Mouse (Mus musculus): ENCODE data around the gene Frk. TPM values are rescaled to one million over a fixed set of nuclear protein-coding genes. Genes with fewer than 3 reads are reported as not detected.

Frk gene
- polyA plus RNA-seq, 1 experiment from 2014 or later, result 8.0 TPM

DNA sequence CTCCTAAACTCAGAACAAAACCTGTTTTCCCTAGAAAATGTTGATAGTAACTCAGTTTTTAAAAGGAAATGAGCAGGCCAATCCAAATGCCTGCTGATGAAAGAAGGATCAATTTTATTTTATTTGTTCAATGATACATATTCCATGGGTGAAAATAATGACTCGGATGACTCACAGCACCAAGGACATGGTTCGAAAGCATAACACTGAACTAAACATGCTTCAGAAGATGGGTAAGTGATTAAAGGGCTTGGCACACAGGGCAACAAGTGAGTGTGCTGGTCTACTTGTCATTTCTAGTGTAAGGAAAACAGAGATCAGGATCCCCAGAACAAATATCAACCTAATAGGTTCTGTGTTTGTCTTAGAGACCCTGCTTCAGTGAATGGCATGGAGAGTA lies 26.1 kb downstream of the Frk start:
- Histone ChIP-seq H3K9ac (replicated peaks) (no peak overlapping the region), H3K4me3 (replicated peaks) (no peak overlapping the region), H3K27ac (no peak overlapping the region), H3K36me3 (no peaks in the 10 kb centered on the region), H3K4me2 (no peak overlapping the region), H3K4me1 (replicated peaks) (peaks cover 11% of the 10 kb centered on the region), H3K27me3 (no peaks in the 10 kb centered on the region), H3K9me3 (no peaks in the 10 kb centered on the region)
- 86% methylated on average over 2 of the region's 2 CpGs for WGBS
- ATAC-seq (ENCODE audit: insufficient number of reproducible peaks, insufficient read depth, low FRiP score, low TSS enrichment, low read depth), result no peak

DNA sequence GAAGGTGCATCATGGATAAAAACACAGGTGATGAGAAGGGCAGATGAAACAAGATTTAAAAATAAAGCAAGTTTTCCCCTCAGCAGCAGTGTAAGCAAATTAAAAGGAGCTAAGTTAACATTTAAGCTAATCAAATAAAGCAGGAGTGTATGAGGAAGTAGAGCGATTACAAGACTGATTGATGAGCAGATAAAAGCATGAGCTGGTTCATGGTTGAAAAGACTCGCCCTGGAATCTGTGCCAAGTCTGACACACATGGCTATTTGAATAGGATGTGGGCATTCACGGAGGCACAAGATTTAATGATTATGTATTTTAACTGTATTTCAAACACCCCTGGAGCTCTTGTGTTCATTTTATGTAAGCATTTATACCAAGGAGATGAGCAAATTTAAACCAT lies 28.0 kb downstream of the Frk start:
- 83% methylated on average over 3 of the region's 3 CpGs for WGBS

DNA sequence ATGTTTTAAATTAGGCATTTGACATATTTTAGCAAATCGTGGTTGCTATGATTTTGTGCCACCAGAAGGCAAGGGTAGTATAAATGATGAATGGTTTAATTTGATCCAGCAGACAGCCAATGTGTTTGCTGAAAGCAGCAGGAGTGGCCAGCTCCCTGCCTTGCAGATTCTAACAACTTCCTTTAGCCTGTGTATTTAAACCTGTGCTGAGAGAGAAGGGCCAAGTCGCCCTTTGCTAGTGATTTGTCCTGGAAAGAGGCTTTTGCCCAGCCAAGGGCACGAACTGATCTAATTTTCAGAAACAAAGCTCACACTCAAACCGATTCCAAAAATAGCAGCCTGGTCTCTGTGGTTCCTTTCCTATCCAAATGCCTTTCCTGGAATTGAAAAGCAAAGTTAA lies 29.4 kb downstream of the Frk start:
- Histone ChIP-seq H3K4me1 (replicated peaks) (peaks cover 11% of the 10 kb centered on the region), H3K27ac (no peak overlapping the region), H3K27me3 (no peaks in the 10 kb centered on the region), H3K36me3 (no peaks in the 10 kb centered on the region), H3K9me3 (no peaks in the 10 kb centered on the region), H3K4me2 (no peak overlapping the region), H3K4me3 (replicated peaks) (no peak overlapping the region), H3K9ac (replicated peaks) (no peak overlapping the region)
- ATAC-seq (ENCODE audit: insufficient number of reproducible peaks, insufficient read depth, low FRiP score, low TSS enrichment, low read depth), result peak; percentile 52; the same call in 1 of the 2 replicates
- 21% methylated on average over 4 of the region's 4 CpGs for WGBS

More for the DNA sequence above, 28.0 kb downstream of the Frk start:
- Histone ChIP-seq H3K36me3 (no peaks in the 10 kb centered on the region), H3K4me3 (replicated peaks) (no peak overlapping the region), H3K9me3 (no peaks in the 10 kb centered on the region), H3K9ac (replicated peaks) (no peak overlapping the region), H3K4me2 (no peak overlapping the region), H3K27me3 (no peaks in the 10 kb centered on the region), H3K27ac (no peak overlapping the region), H3K4me1 (replicated peaks) (peaks cover 11% of the 10 kb centered on the region)
- ATAC-seq (ENCODE audit: insufficient number of reproducible peaks, insufficient read depth, low FRiP score, low TSS enrichment, low read depth), result no peak

DNA sequence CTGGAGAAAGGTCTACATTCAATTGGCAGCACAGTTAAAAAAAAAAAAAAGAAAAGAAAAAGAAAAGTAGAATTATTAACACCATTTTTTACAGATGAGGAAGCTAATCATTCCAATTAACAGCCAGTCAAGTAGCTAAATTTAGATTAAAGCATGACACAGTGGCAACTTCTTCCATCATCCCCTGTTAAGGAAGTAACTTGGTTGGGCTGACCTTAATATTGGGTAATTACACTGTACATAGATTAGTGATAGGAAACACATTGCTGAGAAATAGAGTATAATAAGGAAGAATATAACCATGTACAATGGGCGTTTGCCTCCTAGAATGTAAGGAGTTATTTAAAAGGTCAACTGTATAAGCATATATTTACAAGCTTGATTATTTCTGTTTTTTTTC lies 42.4 kb downstream of the Frk start:
- H3K4me1 ChIP-seq (replicated peaks), result no peaks in the 10 kb centered on the region
- WGBS, result 83% methylated on average over 1 of the region's 1 CpGs
- no peak overlapping the region for H3K9ac ChIP-seq (replicated peaks)
- no peak for ATAC-seq (ENCODE audit: insufficient number of reproducible peaks, insufficient read depth, low FRiP score, low TSS enrichment, low read depth)
- no peaks in the 10 kb centered on the region for H3K27me3 ChIP-seq
- no peak overlapping the region for H3K4me2 ChIP-seq
- H3K9me3 ChIP-seq, result 0 out of 2 replicates have a peak, but pooled peaks cover 3% of the 10 kb centered on the region
- H3K27ac ChIP-seq, result no peak overlapping the region
- no peak overlapping the region for H3K4me3 ChIP-seq (replicated peaks)
- no peaks in the 10 kb centered on the region for H3K36me3 ChIP-seq

DNA sequence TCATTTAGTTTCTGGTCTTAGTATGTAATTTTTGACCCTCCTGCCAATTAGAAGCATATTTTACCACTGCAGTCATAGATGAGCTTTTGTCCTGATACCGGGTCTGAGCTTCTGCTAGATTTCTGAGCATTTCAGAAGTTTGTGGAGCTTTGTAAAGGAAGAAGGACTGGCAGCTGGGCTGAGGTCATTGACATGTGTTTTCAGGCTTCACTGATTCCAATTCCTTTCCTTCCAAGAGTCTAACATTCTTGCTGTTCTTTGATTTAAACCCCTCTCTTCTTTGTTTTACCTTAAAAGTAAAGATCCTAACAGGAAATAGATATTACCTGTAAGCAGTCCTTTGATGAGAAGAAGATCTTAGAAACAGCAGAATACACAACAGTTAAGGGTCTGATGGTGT lies 48.6 kb downstream of the Frk start:
- Histone ChIP-seq H3K27me3 (no peaks in the 10 kb centered on the region), H3K9ac (replicated peaks) (no peak overlapping the region), H3K4me2 (no peak overlapping the region), H3K27ac (no peak overlapping the region), H3K4me1 (replicated peaks) (no peaks in the 10 kb centered on the region), H3K9me3 (0 out of 2 replicates have a peak, but pooled peaks cover 3% of the 10 kb centered on the region), H3K36me3 (no peaks in the 10 kb centered on the region), H3K4me3 (replicated peaks) (no peak overlapping the region)
- WGBS, result 79% methylated on average over 1 of the region's 1 CpGs
- ATAC-seq (ENCODE audit: insufficient number of reproducible peaks, insufficient read depth, low FRiP score, low TSS enrichment, low read depth), result no peak

DNA sequence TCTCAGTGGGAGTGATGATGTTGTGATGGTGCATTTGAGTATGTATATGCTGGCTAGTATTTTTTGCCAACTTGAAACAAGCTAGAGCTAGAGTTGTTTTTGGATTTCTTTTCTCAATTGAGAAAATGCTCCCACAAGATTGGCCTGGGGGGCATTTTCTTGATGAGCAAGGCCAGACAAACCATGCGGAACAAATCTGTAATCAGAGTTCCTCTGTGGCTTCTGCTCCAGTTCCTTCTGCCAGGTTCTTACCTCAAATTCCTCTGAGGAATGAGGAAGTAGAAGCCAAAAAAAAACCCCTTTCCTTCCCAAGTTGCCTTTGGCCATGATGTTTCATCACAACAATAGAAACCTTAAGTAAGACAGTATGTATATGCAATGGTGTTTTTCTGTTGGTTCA lies 49.3 kb downstream of the Frk start:
- Histone ChIP-seq H3K27ac (no peak overlapping the region), H3K4me3 (replicated peaks) (no peak overlapping the region), H3K9ac (replicated peaks) (no peak overlapping the region), H3K4me2 (no peak overlapping the region), H3K36me3 (no peaks in the 10 kb centered on the region), H3K27me3 (no peaks in the 10 kb centered on the region), H3K9me3 (0 out of 2 replicates have a peak, but pooled peaks cover 3% of the 10 kb centered on the region), H3K4me1 (replicated peaks) (no peaks in the 10 kb centered on the region)
- ATAC-seq (ENCODE audit: insufficient number of reproducible peaks, insufficient read depth, low FRiP score, low TSS enrichment, low read depth), result no peak
- 84% methylated on average over 1 of the region's 1 CpGs for WGBS

DNA sequence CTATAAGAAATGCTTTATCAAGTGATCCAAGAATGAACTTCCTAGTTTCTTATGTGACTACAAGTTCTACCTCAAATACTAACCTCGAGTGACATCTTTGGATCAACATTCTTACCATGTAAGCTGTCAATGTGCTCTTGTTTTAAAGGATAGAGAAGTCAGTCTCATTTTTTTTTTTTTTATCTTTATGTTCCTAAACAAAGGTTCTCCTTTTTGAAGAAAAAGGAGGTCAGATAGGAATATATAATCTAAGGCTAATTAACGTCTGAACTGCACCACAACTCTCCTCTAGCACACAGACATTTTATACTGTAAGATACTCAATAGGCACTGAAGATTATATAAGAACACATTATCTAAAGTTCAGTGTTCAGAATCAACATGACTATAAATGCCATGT lies 57.5 kb downstream of the Frk start:
- Histone ChIP-seq H3K27ac (no peak overlapping the region), H3K36me3 (no peaks in the 10 kb centered on the region), H3K4me2 (no peak overlapping the region), H3K27me3 (no peaks in the 10 kb centered on the region), H3K4me3 (replicated peaks) (no peak overlapping the region), H3K4me1 (replicated peaks) (no peaks in the 10 kb centered on the region), H3K9ac (replicated peaks) (no peak overlapping the region), H3K9me3 (no peaks in the 10 kb centered on the region)
- WGBS, result 77% methylated on average over 2 of the region's 2 CpGs
- no peak for ATAC-seq (ENCODE audit: insufficient number of reproducible peaks, insufficient read depth, low FRiP score, low TSS enrichment, low read depth)

DNA sequence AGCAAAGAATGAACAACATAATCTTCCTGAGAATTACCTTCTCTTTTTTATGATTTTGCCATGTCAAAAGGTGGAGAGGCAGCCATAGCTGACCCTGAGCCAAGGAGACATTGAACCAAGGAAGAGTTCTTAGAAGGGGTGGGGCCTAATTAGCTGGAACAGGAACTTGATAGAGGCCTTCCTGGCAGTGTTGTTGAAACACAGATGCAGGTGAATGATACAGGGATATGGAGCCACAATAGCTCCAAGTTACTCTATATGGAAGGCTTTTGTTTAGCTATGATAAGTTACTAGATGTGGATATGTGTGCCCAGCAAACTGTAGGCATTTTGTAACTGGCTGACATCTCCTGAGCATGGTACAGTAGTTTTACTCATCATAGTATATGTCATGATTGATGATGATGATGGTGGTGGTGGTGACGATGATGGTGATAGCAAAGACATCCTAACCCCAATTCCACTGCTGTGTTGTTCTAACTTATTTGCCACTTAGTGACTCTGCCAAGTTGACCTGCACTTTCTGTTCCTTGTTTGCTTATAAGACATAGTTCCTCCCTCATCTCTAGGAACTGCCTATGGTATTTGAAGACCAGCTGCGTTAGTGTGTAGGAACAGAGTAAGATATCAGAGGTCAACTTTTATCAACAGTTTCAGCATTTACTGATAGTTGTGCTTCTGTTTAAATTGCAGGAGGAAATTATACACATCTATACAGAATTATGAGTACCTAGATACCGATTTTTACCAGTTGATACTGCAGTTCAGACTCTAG lies 58.7 kb downstream of the Frk start:
- H3K27ac ChIP-seq, result no peak overlapping the region
- no peaks in the 10 kb centered on the region for H3K27me3 ChIP-seq

DNA sequence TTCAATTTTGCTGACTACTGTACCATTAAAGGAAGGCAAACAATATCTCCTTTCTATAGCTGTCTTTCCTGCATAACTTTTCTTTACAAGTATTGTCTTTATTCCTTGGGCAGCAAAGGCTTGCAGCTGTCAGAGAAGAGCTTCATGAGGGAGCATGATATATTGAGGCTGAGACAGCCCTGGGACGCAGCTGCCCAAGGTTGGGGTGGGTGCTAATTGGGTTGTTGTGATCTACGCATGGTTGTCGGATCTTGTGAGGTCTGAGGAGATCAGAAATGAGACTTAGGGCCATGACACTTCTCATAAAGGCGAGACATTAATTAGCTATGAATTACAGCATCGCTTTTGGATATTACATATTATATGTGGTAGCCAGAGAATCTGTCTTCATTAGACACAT lies 67.4 kb downstream of the Frk start:
- ATAC-seq (ENCODE audit: insufficient number of reproducible peaks, insufficient read depth, low FRiP score, low TSS enrichment, low read depth), result no peak
- H3K27me3 ChIP-seq, result no peaks in the 10 kb centered on the region
- no peaks in the 10 kb centered on the region for H3K36me3 ChIP-seq
- H3K4me2 ChIP-seq, result no peak overlapping the region
- H3K9me3 ChIP-seq, result no peaks in the 10 kb centered on the region
- no peak overlapping the region for H3K9ac ChIP-seq (replicated peaks)
- no peak overlapping the region for H3K27ac ChIP-seq
- no peak overlapping the region for H3K4me3 ChIP-seq (replicated peaks)
- 72% methylated on average over 5 of the region's 5 CpGs for WGBS
- H3K4me1 ChIP-seq (replicated peaks), result no peaks in the 10 kb centered on the region

More for the DNA sequence above, 58.7 kb downstream of the Frk start:
- Histone ChIP-seq H3K36me3 (no peaks in the 10 kb centered on the region), H3K4me3 (replicated peaks) (no peak overlapping the region), H3K4me1 (replicated peaks) (no peaks in the 10 kb centered on the region), H3K9me3 (no peaks in the 10 kb centered on the region), H3K9ac (replicated peaks) (no peak overlapping the region), H3K4me2 (no peak overlapping the region)
- WGBS, result 89% methylated on average over 3 of the region's 3 CpGs
- no peak for ATAC-seq (ENCODE audit: insufficient number of reproducible peaks, insufficient read depth, low FRiP score, low TSS enrichment, low read depth)

DNA sequence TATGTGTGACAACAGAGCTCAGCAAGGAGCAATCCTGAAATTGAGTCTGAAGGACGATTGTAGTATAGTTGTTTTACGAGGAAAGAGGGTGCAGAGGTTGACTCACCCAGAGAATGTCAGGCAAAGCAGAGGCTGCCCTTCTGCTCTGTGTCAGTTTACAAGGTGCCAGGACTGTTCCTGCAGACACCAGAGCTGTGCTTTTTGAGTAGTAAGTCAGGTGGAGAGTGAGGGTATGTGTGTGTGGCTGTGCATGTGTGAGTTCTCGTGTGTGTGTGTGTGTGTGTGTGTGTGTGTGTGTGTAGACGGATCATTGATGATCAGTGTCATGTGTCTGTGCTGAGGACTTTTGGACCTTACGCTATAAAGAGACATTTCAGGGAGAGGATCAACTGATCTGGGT lies 68.4 kb downstream of the Frk start:
- Histone ChIP-seq H3K4me3 (replicated peaks) (no peak overlapping the region), H3K9ac (replicated peaks) (no peak overlapping the region), H3K27ac (no peak overlapping the region), H3K4me1 (replicated peaks) (no peaks in the 10 kb centered on the region), H3K36me3 (no peaks in the 10 kb centered on the region), H3K27me3 (no peaks in the 10 kb centered on the region), H3K9me3 (no peaks in the 10 kb centered on the region), H3K4me2 (no peak overlapping the region)
- 67% methylated on average over 5 of the region's 5 CpGs for WGBS
- no peak for ATAC-seq (ENCODE audit: insufficient number of reproducible peaks, insufficient read depth, low FRiP score, low TSS enrichment, low read depth)

DNA sequence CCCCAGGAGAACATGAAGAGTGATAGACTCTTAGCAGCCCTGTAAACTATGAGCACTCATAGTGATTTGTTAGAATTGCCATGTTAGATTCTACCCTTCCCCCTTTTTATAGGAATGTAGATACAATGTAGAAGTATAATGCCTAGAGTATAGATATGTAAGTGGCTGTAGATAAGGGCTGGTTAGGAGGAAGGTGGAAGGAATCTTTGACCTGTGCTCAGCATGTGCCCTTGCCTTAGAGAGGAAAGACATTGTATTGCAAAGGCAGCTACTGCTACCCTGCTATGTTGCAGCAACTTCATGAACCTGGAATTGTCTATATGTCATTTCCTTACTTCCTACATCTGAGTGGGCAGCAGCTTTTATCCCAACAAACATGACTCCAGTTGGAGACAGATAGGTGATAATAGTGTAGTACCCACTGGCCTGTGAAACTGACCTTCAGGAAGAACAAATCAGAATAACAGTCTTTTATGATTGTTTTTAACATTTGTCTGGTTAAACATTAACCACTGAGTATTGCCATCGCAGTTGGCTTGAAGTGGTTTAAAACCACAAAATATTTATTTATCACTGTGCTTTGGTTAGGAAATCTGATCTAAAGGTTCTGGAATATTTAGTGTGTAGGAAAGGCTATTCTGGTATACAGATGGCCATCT lies 80.4 kb downstream of the Frk start:
- no peaks in the 10 kb centered on the region for H3K27me3 ChIP-seq
- no peak overlapping the region for H3K9ac ChIP-seq (replicated peaks)
- H3K4me1 ChIP-seq (replicated peaks), result no peaks in the 10 kb centered on the region
- WGBS, result 89% methylated on average over 1 of the region's 1 CpGs
- H3K9me3 ChIP-seq, result no peaks in the 10 kb centered on the region
- no peak overlapping the region for H3K4me2 ChIP-seq
- H3K36me3 ChIP-seq, result no peaks in the 10 kb centered on the region
- no peak overlapping the region for H3K4me3 ChIP-seq (replicated peaks)
- no peak overlapping the region for H3K27ac ChIP-seq
- no peak for ATAC-seq (ENCODE audit: insufficient number of reproducible peaks, insufficient read depth, low FRiP score, low TSS enrichment, low read depth)

DNA sequence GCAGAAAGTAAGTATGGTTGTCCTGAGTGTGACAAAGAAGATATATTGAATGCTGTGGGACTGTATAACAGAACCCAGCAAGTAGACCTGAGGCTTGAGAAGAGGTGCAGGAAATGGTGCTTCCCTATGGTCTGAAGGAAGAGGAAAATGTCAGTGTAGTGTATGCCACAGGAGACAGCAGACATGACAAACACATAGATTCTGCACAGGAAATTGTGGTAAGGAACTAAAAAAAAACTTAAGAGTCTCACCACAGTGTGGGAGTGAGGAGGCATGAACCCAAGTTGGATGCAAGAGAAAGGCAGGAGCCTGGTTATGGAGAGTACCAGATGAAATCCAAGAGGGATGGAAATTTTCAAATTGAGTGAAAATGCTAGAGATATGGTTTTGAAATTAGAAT lies 132.3 kb downstream of the Frk start:
- Histone ChIP-seq H3K4me2 (no peak overlapping the region), H3K27me3 (no peaks in the 10 kb centered on the region), H3K4me3 (replicated peaks) (no peak overlapping the region), H3K9ac (replicated peaks) (no peak overlapping the region), H3K4me1 (replicated peaks) (no peaks in the 10 kb centered on the region), H3K36me3 (no peaks in the 10 kb centered on the region), H3K9me3 (no peaks in the 10 kb centered on the region), H3K27ac (no peak overlapping the region)
- ATAC-seq (ENCODE audit: insufficient number of reproducible peaks, insufficient read depth, low FRiP score, low TSS enrichment, low read depth), result no peak

Measured in limb, embryonic 12.5 days (tissue).